Mouse (Mus musculus) ES-Bruce4 (cell line): ENCODE data around the gene Hist1h3d. TPM values are rescaled to one million over a fixed set of nuclear protein-coding genes. Genes with fewer than 3 reads are reported as not detected.
A peak's percentile ranks its signal among the peaks of the same experiment; 100 is the strongest.

Experiments used
- H3K27ac ChIP-seq: 2 replicates; pipeline ENCODE4 v1.5.1; 2012; ENCODE audit warnings: low read length, inconsistent platforms; ENCODE audit not compliant: insufficient read depth
- H3K27me3 ChIP-seq: 2 replicates; pipeline ENCODE4 v1.6.1; 2012; ENCODE audit warnings: mild to moderate bottlenecking, low read length, inconsistent platforms; ENCODE audit not compliant: control insufficient read depth, poor library complexity, insufficient read depth, severe bottlenecking
- H3K36me3 ChIP-seq: 2 replicates; pipeline ENCODE4 v1.6.1; 2012; ENCODE audit warnings: inconsistent platforms, mild to moderate bottlenecking, low read length, moderate library complexity; ENCODE audit not compliant: control insufficient read depth, poor library complexity, insufficient read depth, severe bottlenecking
- H3K4me1 ChIP-seq: one replicate; pipeline ENCODE4 v1.8.1; 2011; ENCODE audit warnings: low read length; ENCODE audit not compliant: control insufficient read depth, insufficient read depth
- H3K4me3 ChIP-seq: 2 replicates; pipeline ENCODE4 v1.5.1; 2011; ENCODE audit warnings: low read depth, mild to moderate bottlenecking, low read length
- H3K9ac ChIP-seq: 2 replicates; pipeline ENCODE4 v1.6.1; 2012; ENCODE audit warnings: low read depth, mild to moderate bottlenecking, inconsistent platforms; ENCODE audit not compliant: poor library complexity, severe bottlenecking
- H3K9me3 ChIP-seq: replicated peaks from 2 replicates; pipeline ENCODE4 v1.6.1; 2012; ENCODE audit warnings: mild to moderate bottlenecking, low read length, inconsistent platforms; ENCODE audit not compliant: control insufficient read depth, poor library complexity, insufficient read depth, severe bottlenecking
- CTCF ChIP-seq: IDR thresholded peaks from one replicate; pipeline ENCODE4 v1.8.1; 2011; ENCODE audit warnings: low read depth, low read length
- EP300 ChIP-seq: IDR thresholded peaks from 2 replicates; pipeline ENCODE4 v1.6.1; 2011; ENCODE audit warnings: low read depth, low read length; ENCODE audit not compliant: insufficient read depth
- POLR2A ChIP-seq: IDR thresholded peaks from one replicate; pipeline ENCODE4 v1.8.1; 2011; ENCODE audit warnings: low read length; ENCODE audit not compliant: insufficient read depth
- polyA plus RNA-seq: library from polyadenylated mRNA; stranded (reverse); fragments of >200 nt; gene quantifications from 2 replicates; pipeline ENCODE4 v1.2.4, GENCODE M21; 2011; ENCODE audit warnings: low read depth; ENCODE audit not compliant: missing spikeins, insufficient read depth, insufficient read length

Gene Hist1h3d
- polyA plus RNA-seq, 1 experiment, result 3.2 TPM

DNA sequence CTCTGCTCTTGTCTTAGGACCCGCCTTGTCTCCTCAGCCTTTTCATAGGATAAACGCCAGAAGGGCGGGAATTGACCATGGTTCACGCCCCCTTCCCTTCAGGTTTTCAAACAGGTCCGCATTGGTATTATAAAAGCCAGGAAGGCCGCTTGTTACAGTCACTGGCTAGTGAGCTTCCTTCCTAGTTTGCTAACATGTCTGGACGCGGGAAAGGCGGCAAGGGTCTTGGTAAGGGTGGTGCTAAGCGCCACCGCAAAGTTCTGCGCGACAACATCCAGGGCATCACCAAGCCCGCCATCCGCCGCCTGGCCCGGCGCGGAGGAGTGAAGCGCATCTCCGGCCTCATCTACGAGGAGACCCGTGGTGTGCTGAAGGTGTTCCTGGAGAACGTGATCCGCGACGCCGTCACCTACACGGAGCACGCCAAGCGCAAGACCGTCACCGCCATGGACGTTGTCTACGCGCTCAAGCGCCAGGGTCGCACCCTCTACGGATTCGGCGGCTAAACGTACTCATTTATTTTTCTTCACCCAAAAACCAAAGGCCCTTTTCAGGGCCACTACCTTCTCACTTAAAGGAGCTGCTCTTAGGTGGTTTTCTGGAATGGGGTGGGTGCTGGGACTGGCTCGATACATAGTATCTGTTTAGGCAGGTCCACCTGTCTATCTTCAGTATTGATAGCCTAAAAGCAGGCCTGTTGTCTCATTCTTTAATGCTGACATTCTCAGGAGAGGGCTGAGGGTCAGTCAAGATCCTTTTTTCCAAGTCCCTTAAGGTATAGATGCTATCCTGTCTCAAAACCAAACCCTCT, 6.0 kb downstream of the Hist1h3d start, which contains the start of gene Hist1h4d:
TSS of gene Hist1h4d (plus strand) at position 191 of the 811 bp plus-strand sequence.
- Histone ChIP-seq H3K36me3 (no peaks in the 10 kb centered on the region), H3K4me1 (no peaks in the 10 kb centered on the region), H3K27me3 (no peaks in the 10 kb centered on the region), H3K9ac (peak within 1 kb of the TSS; percentile 95), H3K4me3 (peak within 1 kb of the TSS; percentile 68), H3K9me3 (no peaks in the 10 kb centered on the region), H3K27ac (peak within 1 kb of the TSS; percentile 64)
- TF ChIP-seq POLR2A, result peak; percentile 100
- TF ChIP-seq CTCF, result no peak
- peak; percentile 72 for TF ChIP-seq EP300

DNA sequence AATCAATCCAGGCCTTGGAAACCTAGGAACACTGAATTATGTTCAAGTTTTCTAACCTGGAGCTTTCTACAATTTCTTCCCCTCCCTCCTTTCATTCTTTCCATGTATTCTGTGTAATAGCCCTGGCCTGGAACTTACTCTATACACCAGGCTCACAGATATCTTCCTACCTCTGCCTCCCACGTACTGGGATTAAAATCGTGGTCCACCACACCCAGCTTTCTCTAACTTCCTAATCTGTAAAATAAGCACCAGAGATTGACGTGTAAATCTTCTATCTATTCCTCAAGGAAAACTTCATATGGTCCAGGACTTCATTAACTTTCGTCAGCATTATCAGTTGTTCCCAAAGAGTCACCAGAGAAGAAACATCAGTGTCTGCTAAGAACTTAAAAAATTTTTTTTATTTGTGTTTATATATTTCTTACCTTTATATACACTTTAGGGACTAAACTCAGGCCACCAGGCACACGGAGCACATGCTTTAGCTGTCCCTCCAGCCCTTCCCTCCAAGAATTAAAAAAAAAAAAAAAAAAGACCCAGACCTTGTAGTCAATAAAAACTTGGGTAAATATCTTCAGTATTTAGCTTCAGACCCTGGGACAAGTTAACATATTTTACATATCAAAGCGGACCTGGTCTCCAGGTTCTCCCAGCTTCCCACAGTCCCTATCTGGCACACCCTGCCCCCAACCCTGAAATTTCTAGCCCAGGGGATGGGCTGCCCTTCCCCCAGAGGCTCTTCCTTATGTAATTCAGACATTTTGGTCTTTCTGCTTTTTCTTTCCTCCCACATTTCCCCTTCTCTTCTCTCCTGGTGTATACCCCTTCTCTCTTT, 6.9 kb downstream of the Hist1h3d start:
- Histone ChIP-seq H3K36me3 (no peaks in the 10 kb centered on the region), H3K27ac (peak overlapping the region; percentile 64), H3K4me1 (no peaks in the 10 kb centered on the region), H3K4me3 (peak overlapping the region; percentile 68; the same call in 1 of the 2 replicates), H3K27me3 (no peaks in the 10 kb centered on the region), H3K9ac (peak overlapping the region; percentile 95), H3K9me3 (no peaks in the 10 kb centered on the region)
- TF ChIP-seq CTCF (no peak), EP300 (peak; percentile 74; the same call in 1 of the 2 replicates)

DNA sequence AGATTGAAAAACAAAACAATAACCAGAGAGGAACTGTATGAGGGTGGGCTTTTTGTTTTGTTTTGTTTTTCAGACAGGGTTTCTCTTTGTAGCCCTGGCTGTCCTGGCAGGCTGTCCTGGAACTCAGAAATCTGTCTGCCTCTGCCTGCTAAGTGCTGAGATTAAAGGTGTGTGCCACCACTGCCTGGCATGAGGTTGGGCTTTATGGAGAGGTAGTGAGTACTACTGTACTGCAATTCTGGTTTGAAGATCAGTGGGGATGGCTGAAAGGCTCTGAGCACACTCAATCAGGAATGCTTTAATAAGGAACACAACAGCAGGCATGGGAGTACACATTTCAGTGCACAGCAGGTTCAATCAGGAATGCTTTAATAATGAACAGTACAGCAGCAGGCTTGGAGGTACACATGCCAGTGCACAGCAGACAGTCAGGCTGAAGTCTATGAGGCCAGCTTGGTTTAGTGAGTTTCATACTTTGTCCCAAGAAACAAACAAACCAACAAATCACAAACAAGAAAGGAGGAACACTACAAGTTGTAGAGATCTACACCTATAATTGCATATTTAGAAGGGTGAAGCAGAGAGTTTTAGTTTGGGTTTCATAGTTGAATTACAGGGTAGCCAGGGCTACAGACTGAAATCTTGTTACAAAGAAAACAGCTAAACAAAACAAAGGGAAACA, 8.0 kb downstream of the Hist1h3d start:
- no peaks in the 10 kb centered on the region for H3K4me1 ChIP-seq
- H3K27ac ChIP-seq, result no peak overlapping the region
- H3K36me3 ChIP-seq, result no peaks in the 10 kb centered on the region
- TF ChIP-seq POLR2A, result no peak
- TF ChIP-seq EP300, result no peak
- TF ChIP-seq CTCF, result no peak
- H3K9ac ChIP-seq, result no peak overlapping the region
- H3K27me3 ChIP-seq, result no peaks in the 10 kb centered on the region
- no peaks in the 10 kb centered on the region for H3K9me3 ChIP-seq
- no peak overlapping the region for H3K4me3 ChIP-seq

DNA sequence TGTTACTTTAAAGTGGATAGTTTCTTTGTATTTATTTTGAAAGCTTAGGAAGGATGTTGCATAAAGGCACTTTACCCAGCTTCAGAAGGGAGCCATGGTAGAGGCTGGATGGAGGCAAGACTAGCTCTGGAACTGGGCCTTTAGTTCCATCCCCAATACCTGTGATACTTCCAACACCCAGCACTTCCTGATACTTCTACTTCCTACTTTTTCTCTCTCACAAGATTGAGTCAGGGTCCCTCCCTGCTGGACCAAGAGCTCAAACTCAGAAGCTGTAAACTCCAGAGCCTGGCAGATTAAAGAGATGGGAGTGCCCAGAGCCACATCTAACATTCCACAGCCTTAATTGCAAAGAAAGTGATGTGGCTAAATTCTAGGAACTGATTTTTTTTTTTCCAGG, 8.8 kb downstream of the Hist1h3d start:
- no peaks in the 10 kb centered on the region for H3K9me3 ChIP-seq
- H3K27me3 ChIP-seq, result no peaks in the 10 kb centered on the region
- TF ChIP-seq EP300, result no peak
- TF ChIP-seq CTCF, result no peak
- TF ChIP-seq POLR2A, result no peak
- peak overlapping the region; percentile 92 for H3K27ac ChIP-seq
- H3K36me3 ChIP-seq, result no peaks in the 10 kb centered on the region
- H3K4me3 ChIP-seq, result no peak overlapping the region
- H3K9ac ChIP-seq, result 0 out of 2 replicates have a peak overlapping the region, but pooled peaks have one; percentile 74
- no peaks in the 10 kb centered on the region for H3K4me1 ChIP-seq

DNA sequence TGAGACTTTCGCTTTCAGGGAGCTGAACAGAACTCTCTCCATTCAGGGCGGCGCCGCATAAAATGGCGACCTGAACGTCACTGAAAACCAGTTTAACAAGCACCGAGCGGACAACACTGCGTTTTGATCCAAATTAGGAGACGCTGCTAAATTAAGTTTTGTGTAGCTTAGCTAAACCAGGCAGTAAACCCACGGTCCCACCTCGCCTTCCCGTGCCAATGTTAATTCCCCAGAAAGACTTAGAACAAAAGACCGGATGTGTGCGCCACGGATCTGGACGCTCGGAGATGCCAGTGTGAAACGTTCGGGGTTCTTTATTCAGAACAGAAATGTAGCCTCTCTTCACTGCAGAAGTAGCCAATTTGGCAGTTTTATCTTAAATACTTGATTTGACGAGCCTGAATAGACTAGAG, 9.5 kb downstream of the Hist1h3d start:
- Histone ChIP-seq H3K27me3 (no peaks in the 10 kb centered on the region), H3K36me3 (no peaks in the 10 kb centered on the region), H3K4me3 (peak overlapping the region; percentile 67), H3K9ac (peak overlapping the region; percentile 74), H3K4me1 (no peaks in the 10 kb centered on the region), H3K27ac (peak overlapping the region; percentile 78), H3K9me3 (no peaks in the 10 kb centered on the region)
- TF ChIP-seq CTCF (no peak), POLR2A (peak; percentile 33), EP300 (no peak)
